Mouse (Mus musculus): Measurements from ENCODE around the gene Stk38. TPM values are rescaled to one million over a fixed set of nuclear protein-coding genes. Genes with fewer than 3 reads are reported as not detected.

Gene Stk38
- total and polyA plus RNA-seq, 3 experiments, result 14.4 to 290 (median 49.3) TPM

GRCm38 (mm10) chr17:29035506-29035905 is 27.7 kb upstream of the Stk38 start:
- peak overlapping the region; percentile 56 to 83 for H3K4me3 ChIP-seq (ENCODE audit: control insufficient read depth in 1 of 2, insufficient read depth in 1 of 2, low read depth in 2 of 2, low read length in 2 of 2)

DNA sequence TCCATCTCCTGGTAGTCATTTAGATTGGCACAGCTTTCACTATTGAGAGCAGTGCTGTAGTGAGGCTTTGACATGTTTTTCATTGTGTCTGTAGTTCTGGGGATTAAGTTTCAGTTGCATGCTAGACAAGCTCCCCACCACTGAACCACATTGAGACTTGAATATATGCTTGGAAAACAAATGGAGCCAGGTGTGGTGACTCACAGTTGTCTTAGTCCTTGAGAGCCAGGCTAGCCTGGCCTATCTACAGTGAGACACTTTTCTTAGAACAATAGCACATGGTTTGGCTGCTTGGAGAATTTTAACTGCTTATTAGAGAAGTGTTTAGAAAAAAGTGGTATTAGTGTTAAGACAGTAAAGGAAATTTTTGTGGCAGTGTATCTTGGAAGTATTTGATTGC is 26.5 kb upstream of the Stk38 start:
- no peaks in the 10 kb centered on the region for H3K9me3 ChIP-seq (replicated peaks; ENCODE audit: insufficient read depth, low read length)
- peak overlapping the region; percentile 100 for H3K9ac ChIP-seq (ENCODE audit: control insufficient read depth, low read depth, low read length, poor library complexity, severe bottlenecking)
- peaks cover 8 to 15% of the 10 kb centered on the region in 2 experiments; a peak in 3 of 4 replicates for H3K4me1 ChIP-seq (ENCODE audit: control insufficient read depth in 1 of 2, insufficient read depth in 2 of 2, low read length in 2 of 2)
- peaks cover 61% of the 10 kb centered on the region for H3K79me2 ChIP-seq (ENCODE audit: control insufficient read depth, insufficient read depth, low read length, poor library complexity)
- H3K36me3 ChIP-seq (ENCODE audit: control insufficient read depth in 1 of 2, insufficient read depth in 2 of 2, low read length in 2 of 2), result peaks cover 42 to 43% of the 10 kb centered on the region in 2 experiments
- no peak overlapping the region for H3K27ac ChIP-seq (ENCODE audit: control insufficient read depth, low read depth, low read length)
- TF ChIP-seq MYC (IDR thresholded peaks at IDR 0.05; ENCODE audit: low read depth, low read length) (peak; percentile 60; the same call in 1 of the 2 replicates), MXI1 (IDR thresholded peaks at IDR 0.05; ENCODE audit: low read depth, low read length) (peak; percentile 61), SIN3A (IDR thresholded peaks at IDR 0.05; ENCODE audit: low read length) (peak; percentile 58; the same call in 1 of the 2 replicates), POLR2AphosphoS2 (IDR thresholded peaks at IDR 0.05; ENCODE audit: low read length) (0 out of 2 replicates have a peak, but pooled peaks have one; percentile 40), KAT2A (conservative IDR thresholded peaks at IDR 0.05; ENCODE audit: low read depth, low read length) (no peak)
- peak overlapping the region; percentile 83 to 99 for H3K4me3 ChIP-seq (ENCODE audit: control insufficient read depth in 1 of 2, insufficient read depth in 1 of 2, low read depth in 2 of 2, low read length in 2 of 2)
- DNase-seq (ENCODE audit: low read depth, low spot score), result peak; percentile 58
- no peaks in the 10 kb centered on the region for H3K27me3 ChIP-seq (ENCODE audit: control insufficient read depth in 1 of 2, insufficient read depth in 2 of 2, low read length in 2 of 2)

More at GRCm38 (mm10) chr17:29035506-29035905, 27.7 kb upstream of the Stk38 start:
- no peak for DNase-seq (ENCODE audit: low read depth, low spot score)
- Histone ChIP-seq H3K27ac (ENCODE audit: control insufficient read depth, low read depth, low read length) (peak overlapping the region; percentile 23; the same call in 1 of the 2 replicates), H3K27me3 (ENCODE audit: control insufficient read depth in 1 of 2, insufficient read depth in 2 of 2, low read length in 2 of 2) (no peaks in the 10 kb centered on the region), H3K4me1 (ENCODE audit: control insufficient read depth in 1 of 2, insufficient read depth in 2 of 2, low read length in 2 of 2) (peaks cover 15 to 23% of the 10 kb centered on the region in 2 experiments; a peak in 3 of 4 replicates), H3K9ac (ENCODE audit: control insufficient read depth, low read depth, low read length, poor library complexity, severe bottlenecking) (peak overlapping the region; percentile 50), H3K36me3 (ENCODE audit: control insufficient read depth in 1 of 2, insufficient read depth in 2 of 2, low read length in 2 of 2) (peaks cover 52 to 55% of the 10 kb centered on the region in 2 experiments), H3K79me2 (ENCODE audit: control insufficient read depth, insufficient read depth, low read length, poor library complexity) (peaks cover 66% of the 10 kb centered on the region), H3K9me3 (replicated peaks; ENCODE audit: insufficient read depth, low read length) (no peaks in the 10 kb centered on the region)
- TF ChIP-seq MAFK (IDR thresholded peaks at IDR 0.05; ENCODE audit: borderline replicate concordance, low read depth, low read length) (no peak), MAZ (IDR thresholded peaks at IDR 0.05; ENCODE audit: low read depth, low read length) (no peak), NELFE (IDR thresholded peaks at IDR 0.05; ENCODE audit: low read depth, low read length) (no peak), SIN3A (IDR thresholded peaks at IDR 0.05; ENCODE audit: low read length) (peak; percentile 46; the same call in 1 of the 2 replicates), POLR2AphosphoS2 (IDR thresholded peaks at IDR 0.05; ENCODE audit: low read length) (no peak), TAL1 (IDR thresholded peaks at IDR 0.05; ENCODE audit: low read length) (no peak), MXI1 (IDR thresholded peaks at IDR 0.05; ENCODE audit: low read depth, low read length) (peak; percentile 44; the same call in 1 of the 2 replicates), TBP (IDR thresholded peaks at IDR 0.05; ENCODE audit: low read depth, low read length) (no peak), GATA1 (IDR thresholded peaks at IDR 0.05; ENCODE audit: low read depth, low read length) (no peak), KAT2A (conservative IDR thresholded peaks at IDR 0.05; ENCODE audit: low read depth, low read length) (no peak)

- Histone ChIP-seq H3K36me3 (ENCODE audit: control insufficient read depth in 1 of 2, insufficient read depth in 2 of 2, low read length in 2 of 2) (peaks cover 35 to 36% of the 10 kb centered on the region in 2 experiments), H3K27me3 (ENCODE audit: control insufficient read depth in 1 of 2, insufficient read depth in 2 of 2, low read length in 2 of 2) (no peaks in the 10 kb centered on the region), H3K4me3 (ENCODE audit: control insufficient read depth in 1 of 2, insufficient read depth in 1 of 2, low read depth in 2 of 2, low read length in 2 of 2) (peak overlapping the region; percentile 83 to 99), H3K27ac (ENCODE audit: control insufficient read depth, low read depth, low read length) (peak overlapping the region; percentile 91), H3K79me2 (ENCODE audit: control insufficient read depth, insufficient read depth, low read length, poor library complexity) (peaks cover 61% of the 10 kb centered on the region), H3K4me1 (ENCODE audit: control insufficient read depth in 1 of 2, insufficient read depth in 2 of 2, low read length in 2 of 2) (peaks cover 6 to 15% of the 10 kb centered on the region in 2 experiments; a peak in 3 of 4 replicates), H3K9me3 (replicated peaks; ENCODE audit: insufficient read depth, low read length) (no peaks in the 10 kb centered on the region), H3K9ac (ENCODE audit: control insufficient read depth, low read depth, low read length, poor library complexity, severe bottlenecking) (peak overlapping the region; percentile 100)
- DNase-seq (ENCODE audit: low read depth, low spot score), result peak; percentile 67
- peak; percentile 45; the same call in 1 of the 2 replicates for TF ChIP-seq MAX (IDR thresholded peaks at IDR 0.05; ENCODE audit: low read length)
- TF ChIP-seq MXI1 (IDR thresholded peaks at IDR 0.05; ENCODE audit: low read depth, low read length), result peak; percentile 64
- TF ChIP-seq GATA1 (IDR thresholded peaks at IDR 0.05; ENCODE audit: low read depth, low read length), result no peak
- TF ChIP-seq NRF1 (IDR thresholded peaks at IDR 0.05; ENCODE audit: insufficient read depth, low read depth, low read length, poor library complexity, severe bottlenecking), result peak; percentile 52; the same call in 1 of the 2 replicates
- peak; percentile 65; the same call in 1 of the 2 replicates for TF ChIP-seq CHD1 (IDR thresholded peaks at IDR 0.05; ENCODE audit: low read depth, low read length)
These were observed 25.8 kb upstream of the Stk38 start for GRCm38 (mm10) chr17:29033569-29034061.
